Mouse (Mus musculus) heart, postnatal 10 days (tissue): ENCODE results near the gene Tmem109. TPM values are rescaled to one million over a fixed set of nuclear protein-coding genes. Genes with fewer than 3 reads are reported as not detected.
A peak's percentile ranks its signal among the peaks of the same experiment; 100 is the strongest.

ENCODE experiments used
- DNase-seq, 2 experiments: peaks; one replicate each; pipeline ENCODE4 v3.0.0; 2021
- intact Hi-C: fragments of 180-260 bp; cut with DNase I; formaldehyde crosslinking; loops from one replicate; pipeline ENCODE4 v1.15.1; 2025
- total RNA-seq, 2 experiments: library from RNA; stranded (reverse); gene quantifications; 2 replicates each; pipeline ENCODE4 v1.2.3; 2021

The Tmem109 gene
- total RNA-seq: 100 to 1,000 TPM in 1 of 2 experiments, 10 to 100 TPM in 1; 95.3 to 104 TPM

GRCm38 (mm10) chr19:10881426-10882154 is at the start of gene Tmem109:
Tmem109 (minus strand) TSS chr19:10882001.
- intact Hi-C loops: no loop called here

GRCm38 (mm10) chr19:10930641-10931040 is 48.8 kb upstream of the Tmem109 start:
- intact Hi-C loops: no loop called here

More at GRCm38 (mm10) chr19:10881426-10882154, at the start of gene Tmem109:
- DNase-seq: peak; percentile 95 to 96

GRCm38 (mm10) chr19:10926666-10927065 is 44.9 kb upstream of the Tmem109 start:
- DNase-seq: no peak
- intact Hi-C loops: no loop called here

More at GRCm38 (mm10) chr19:10930641-10931040, 48.8 kb upstream of the Tmem109 start:
- no peak for DNase-seq

- no peak for DNase-seq
- intact Hi-C loops: no loop called here
These were observed 44.4 kb upstream of the Tmem109 start for GRCm38 (mm10) chr19:10926123-10926621.

GRCm38 (mm10) chr19:10924220-10924619 is 42.4 kb upstream of the Tmem109 start:
- no peak for DNase-seq
- intact Hi-C loops: no loop called here

GRCm38 (mm10) chr19:10921058-10921457 is 39.3 kb upstream of the Tmem109 start:
- no peak for DNase-seq
- intact Hi-C loops: no loop called here

GRCm38 (mm10) chr19:10920532-10920931 is 38.7 kb upstream of the Tmem109 start, which contains the start of gene Zp1:
Zp1 (minus strand) TSS chr19:10920632.
- intact Hi-C loops: no loop called here
- no peak for DNase-seq

GRCm38 (mm10) chr19:10918321-10918991 is 36.7 kb upstream of the Tmem109 start:
- no peak for DNase-seq
- intact Hi-C loops: no loop called here

GRCm38 (mm10) chr19:10916506-10916905 is 34.7 kb upstream of the Tmem109 start:
- DNase-seq: no peak
- intact Hi-C loops: no loop called here

- no peak for DNase-seq
- intact Hi-C loops: no loop called here
These were observed 33.1 kb upstream of the Tmem109 start for GRCm38 (mm10) chr19:10914870-10915269.

GRCm38 (mm10) chr19:10914291-10914690 is 32.5 kb upstream of the Tmem109 start:
- intact Hi-C loops: no loop called here
- peak in 1 of 2 experiments; percentile 50 for DNase-seq

- intact Hi-C loops: loop anchor here (2.0 kb wide), 1 partner anchor 50 kb away; no protein-coding TSS in a partner anchor
- DNase-seq: peak in 1 of 2 experiments; percentile 53
These were observed 27.4 kb upstream of the Tmem109 start for GRCm38 (mm10) chr19:10909087-10909721.

GRCm38 (mm10) chr19:10907891-10908290 is 26.1 kb upstream of the Tmem109 start:
- intact Hi-C loops: loop anchor here (2.0 kb wide), 1 partner anchor 51 kb away; no protein-coding TSS in a partner anchor
- DNase-seq: peak; percentile 70 to 83

GRCm38 (mm10) chr19:10905728-10906000 is 23.9 kb upstream of the Tmem109 start:
- intact Hi-C loops: no loop called here
- DNase-seq: no peak

GRCm38 (mm10) chr19:10904927-10905727 is 23.3 kb upstream of the Tmem109 start:
- intact Hi-C loops: no loop called here
- DNase-seq: peak; percentile 78 to 82

GRCm38 (mm10) chr19:10904512-10904911 is 22.7 kb upstream of the Tmem109 start:
- intact Hi-C loops: no loop called here
- no peak for DNase-seq

GRCm38 (mm10) chr19:10901046-10901445 is 19.2 kb upstream of the Tmem109 start:
- no peak for DNase-seq
- intact Hi-C loops: no loop called here

- intact Hi-C loops: no loop called here
- peak; percentile 81 to 82 for DNase-seq
These were observed 18.5 kb upstream of the Tmem109 start for GRCm38 (mm10) chr19:10900315-10900714.

- DNase-seq: no peak
- intact Hi-C loops: no loop called here
These were observed 15.7 kb upstream of the Tmem109 start for GRCm38 (mm10) chr19:10897491-10897890.

- DNase-seq: peak; percentile 28 to 31
These were observed 15.0 kb upstream of the Tmem109 start for GRCm38 (mm10) chr19:10896849-10897248.

More at GRCm38 (mm10) chr19:10896849-10897248, 15.0 kb upstream of the Tmem109 start:
- intact Hi-C loops: no loop called here
